Mouse (Mus musculus) CD4-positive, CD25-positive, alpha-beta regulatory T cell (primary cell): ENCODE measurements around the gene Lce3f. TPM values are rescaled to one million over a fixed set of nuclear protein-coding genes. Genes with fewer than 3 reads are reported as not detected.

Source experiments
- polyA plus RNA-seq: library from polyadenylated mRNA; unstranded; fragments of 100-300 nt; shearing (Covaris generic); gene quantifications from one replicate; pipeline ENCODE4 v1.2.1, GENCODE M21; 2017

The Lce3f gene
- polyA plus RNA-seq, result not detected

GRCm38 (mm10) chr3:92991926-92992325 is at the start of gene Lce3f:
Gene Lce3f (plus strand): TSS chr3:92992226.

GRCm38 (mm10) chr3:92944186-92944585 is 47.8 kb upstream of the Lce3f start, which contains the start of gene Lce3c:
Gene Lce3c (plus strand): TSS chr3:92944486.

GRCm38 (mm10) chr3:92957090-92957489 is 34.9 kb upstream of the Lce3f start, which contains the start of gene Lce3d:
Gene Lce3d (plus strand): TSS chr3:92957390.

GRCm38 (mm10) chr3:92966761-92967160 is 25.3 kb upstream of the Lce3f start, which contains the start of gene Lce3e:
Gene Lce3e (plus strand): TSS chr3:92967061.

GRCm38 (mm10) chr3:93015460-93016104 is 23.6 kb downstream of the Lce3f start, which contains the start of gene Crct1:
Gene Crct1 (minus strand): TSS chr3:93015687.

GRCm38 (mm10) chr3:93018960-93019359 is 26.9 kb downstream of the Lce3f start, which contains the start of gene Lce1m:
Gene Lce1m (minus strand): TSS chr3:93019060.

Other genes with a start within 250 kb of the Lce3f start
- not detected for gene Lce1g, start 239.9 kb upstream of the Lce3f start, polyA plus RNA-seq
- not detected for gene Lce1h, start 227.2 kb upstream of the Lce3f start, polyA plus RNA-seq
- not detected for gene Lce1i, start 213.3 kb upstream of the Lce3f start, polyA plus RNA-seq
- gene Lce1j, start 201.7 kb upstream of the Lce3f start, polyA plus RNA-seq, result not detected
- not detected for gene Lce1k, start 184.3 kb upstream of the Lce3f start, polyA plus RNA-seq
- gene Kprp, start 165.0 kb upstream of the Lce3f start, polyA plus RNA-seq, result not detected
- not detected for gene Lce1l, start 140.9 kb upstream of the Lce3f start, polyA plus RNA-seq
- gene 2310050C09Rik, start 122.0 kb upstream of the Lce3f start, polyA plus RNA-seq, result not detected
- not detected for gene Lce3a, start 66.0 kb upstream of the Lce3f start, polyA plus RNA-seq
- gene Lce3b, start 59.2 kb upstream of the Lce3f start, polyA plus RNA-seq, result not detected
- gene Lce3c, start 47.7 kb upstream of the Lce3f start, polyA plus RNA-seq, result not detected
- not detected for gene Lce3d, start 34.8 kb upstream of the Lce3f start, polyA plus RNA-seq
- gene Lce3e, start 25.2 kb upstream of the Lce3f start, polyA plus RNA-seq, result not detected
- not detected for gene Crct1, start 23.5 kb downstream of the Lce3f start, polyA plus RNA-seq
- gene Lce1m, start 26.8 kb downstream of the Lce3f start, polyA plus RNA-seq, result not detected
- gene Gm4858, start 76.6 kb downstream of the Lce3f start, polyA plus RNA-seq, result 0.28 TPM
- not detected for gene Crnn, start 152.6 kb downstream of the Lce3f start, polyA plus RNA-seq
- not detected for gene Flg2, start 205.1 kb downstream of the Lce3f start, polyA plus RNA-seq